In the genomic region with DNA sequence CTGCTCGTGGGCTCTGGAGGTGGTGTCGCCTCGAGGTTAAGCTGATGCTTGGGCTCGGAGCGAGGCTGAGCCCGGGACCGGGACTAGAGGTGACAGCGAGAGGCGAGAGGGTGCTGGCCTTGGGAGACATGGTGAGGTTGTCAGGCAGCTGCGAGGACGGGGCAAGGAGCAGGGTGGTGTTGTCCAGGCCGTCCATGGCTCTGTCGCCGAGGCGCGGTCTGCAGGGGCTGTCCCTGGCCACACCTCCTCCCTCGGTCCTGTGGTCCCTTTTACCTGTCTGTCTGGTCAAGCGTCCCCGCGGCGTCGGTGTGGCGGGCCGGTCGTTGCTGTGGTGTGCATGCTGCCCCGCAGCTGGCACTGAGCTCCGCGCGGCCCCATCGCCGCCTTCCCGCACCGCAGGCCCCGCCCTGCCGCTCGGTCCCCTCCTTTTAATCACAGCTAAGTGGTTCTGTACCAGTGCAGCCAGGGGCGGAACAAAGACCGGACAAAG, we compare ENCODE assay signal across 8 mouse cellular contexts. TPM values are rescaled to one million over a fixed set of nuclear protein-coding genes. Genes with fewer than 3 reads are reported as not detected.
DNase-seq lines count a peak whose midpoint lies in the region; ATAC-seq and TF ChIP-seq lines count a peak whose summit lies in the region.

A gene (minus strand): TSS at position 360 of the 490 bp plus-strand sequence.

- H3K4me1 ChIP-seq in heart, embryonic 15.5 days (replicated peaks), result peaks cover 6% of the 10 kb centered on the region
- no peaks in the 10 kb centered on the region for H3K4me1 ChIP-seq in hindbrain, embryonic 11.5 days (replicated peaks; ENCODE audit: control insufficient read depth, insufficient read depth, low read length)
- H3K4me1 ChIP-seq in midbrain, embryonic 12.5 days, result no peaks in the 10 kb centered on the region

- H3K27me3 ChIP-seq in heart, embryonic 15.5 days, result peaks cover 25% of the 10 kb centered on the region
- peaks cover 3% of the 10 kb centered on the region; the same call in 1 of the 2 replicates for H3K27me3 ChIP-seq in hindbrain, embryonic 11.5 days (ENCODE audit: control insufficient read depth, insufficient read depth, low read length)
- H3K27me3 ChIP-seq in midbrain, embryonic 12.5 days, result peaks cover 19% of the 10 kb centered on the region

- no peaks in the 10 kb centered on the region for H3K36me3 ChIP-seq in heart, embryonic 15.5 days
- no peaks in the 10 kb centered on the region for H3K36me3 ChIP-seq in hindbrain, embryonic 11.5 days (ENCODE audit: control insufficient read depth, insufficient read depth, low read length)
- H3K36me3 ChIP-seq in midbrain, embryonic 12.5 days, result no peaks in the 10 kb centered on the region

- H3K9ac ChIP-seq in heart, embryonic 15.5 days, result no peak within 1 kb of the TSS
- peak within 1 kb of the TSS; percentile 40; the same call in 1 of the 2 replicates for H3K9ac ChIP-seq in hindbrain, embryonic 11.5 days (ENCODE audit: low read depth, low read length)
- peak within 1 kb of the TSS; percentile 29; the same call in 1 of the 2 replicates for H3K9ac ChIP-seq in midbrain, embryonic 12.5 days (replicated peaks)

- TF ChIP-seq CTCF in brain, embryonic 14.5 days (IDR thresholded peaks at IDR 0.05; ENCODE audit: borderline replicate concordance, extremely low read depth, insufficient read depth, insufficient read length), result no peak

- peak within 1 kb of the TSS; percentile 47 for H3K4me3 ChIP-seq in heart, embryonic 15.5 days
- peak within 1 kb of the TSS; percentile 33 for H3K4me3 ChIP-seq in hindbrain, embryonic 11.5 days (ENCODE audit: low read depth, low read length)
- peak within 1 kb of the TSS; percentile 42 for H3K4me3 ChIP-seq in midbrain, embryonic 12.5 days

- TF ChIP-seq POLR2A in brain, embryonic 14.5 days (IDR thresholded peaks at IDR 0.05; ENCODE audit: borderline replicate concordance, extremely low read depth, insufficient read depth, insufficient read length, poor library complexity, severe bottlenecking), result no peak

- no peaks in the 10 kb centered on the region for H3K9me3 ChIP-seq in heart, embryonic 15.5 days (replicated peaks)
- no peaks in the 10 kb centered on the region for H3K9me3 ChIP-seq in hindbrain, embryonic 11.5 days (ENCODE audit: control insufficient read depth, low read length)
- H3K9me3 ChIP-seq in midbrain, embryonic 12.5 days, result no peaks in the 10 kb centered on the region

- H3K27ac ChIP-seq in heart, embryonic 15.5 days, result no peak within 1 kb of the TSS
- H3K27ac ChIP-seq in hindbrain, embryonic 11.5 days (ENCODE audit: low read depth, low read length), result no peak within 1 kb of the TSS
- no peak within 1 kb of the TSS for H3K27ac ChIP-seq in midbrain, embryonic 12.5 days (replicated peaks)

- 0 out of 2 replicates have a peak, but pooled peaks have one; percentile 14 for ATAC-seq in heart, embryonic 15.5 days (replicated peaks; ENCODE audit: insufficient number of reproducible peaks, insufficient read depth, low FRiP score, low read depth)
- peak; percentile 92 for ATAC-seq in hindbrain, embryonic 11.5 days (ENCODE audit: low FRiP score)
- ATAC-seq in midbrain, embryonic 12.5 days (ENCODE audit: low FRiP score, low read depth), result peak; percentile 84

- 4% methylated on average over 36 of the region's 38 CpGs for WGBS in heart, embryonic 15.5 days
- 3% methylated on average over 36 of the region's 38 CpGs for WGBS in hindbrain, embryonic 11.5 days
- 3% methylated on average over 38 of the region's 38 CpGs for WGBS in midbrain, embryonic 12.5 days

- DNase-seq in heart, adult 18-20 months, result no peak
- peak; percentile 47 for DNase-seq in brain, embryonic 14.5 days (ENCODE audit: low read depth)
- DNase-seq in hindbrain, embryonic 11.5 days (ENCODE audit: low spot score), result peak; percentile 56
- no peak for DNase-seq in yolk sac, embryonic 10.5 days (ENCODE audit: low spot score)
- DNase-seq in urinary bladder, postnatal 10 days (ENCODE audit: low spot score), result no peak
- DNase-seq in frontal cortex, postnatal 36 days (ENCODE audit: low spot score in 2 of 2), result no peak

- peak within 1 kb of the TSS; percentile 85 for H3K4me2 ChIP-seq in heart, embryonic 15.5 days
- peak within 1 kb of the TSS; percentile 48 for H3K4me2 ChIP-seq in hindbrain, embryonic 11.5 days (replicated peaks; ENCODE audit: low read depth, low read length)
- H3K4me2 ChIP-seq in midbrain, embryonic 12.5 days (replicated peaks), result peak within 1 kb of the TSS; percentile 62

RNA-seq across cellular contexts. Expression of the gene that starts here (rescaled TPM):
- 0.10 and 0.15 TPM in 2 replicates for polyA plus RNA-seq in heart, embryonic 15.5 days (2015; fragmentation: Nextera tagmentation; extraction: Ambion mirVana)
- not detected for total RNA-seq in heart, adult 18-20 months (2021)
- 3.5 and 4.6 TPM in 2 replicates for polyA plus RNA-seq in brain, embryonic 14.5 days (2012; rRNA removed)
- 5.9 and 6.3 TPM in 2 replicates for polyA plus RNA-seq in hindbrain, embryonic 11.5 days (2014; fragmentation: Nextera tagmentation; extraction: Ambion mirVana)
- 6.1 and 6.5 TPM in 2 replicates for polyA plus RNA-seq in midbrain, embryonic 12.5 days (2016; fragmentation: Nextera tagmentation; extraction: Ambion mirVana)

Comparison
In these comparisons a context has a peak if more than half of its experiments do, and no peak if none do; other contexts are left out.
1. Peak in ATAC-seq, H3K4me3 ChIP-seq and H3K4me2 ChIP-seq in heart, embryonic 15.5 days; RNA of the gene not detected or under 1 TPM.
2. ATAC-seq: peak in every context shown above with its lines; median percentile 92 in hindbrain, embryonic 11.5 days; 84 in midbrain, embryonic 12.5 days; 14 in heart, embryonic 15.5 days.
3. DNase-seq: peak in brain, embryonic 14.5 days (single experiment) and hindbrain, embryonic 11.5 days (single experiment); none in heart, adult 18-20 months (0 of 2), yolk sac, embryonic 10.5 days (single experiment), urinary bladder, postnatal 10 days (single experiment) and frontal cortex, postnatal 36 days (0 of 2).
4. Peak in every context shown above with its lines, with median percentiles within 50 percentile points of each other: H3K4me2 ChIP-seq and H3K4me3 ChIP-seq.